Mouse (Mus musculus): ENCODE results near the gene Rdh7.
A peak's percentile ranks its signal among the peaks of the same experiment; 100 is the strongest.
"Not testable (repeated sequence)": the region's sequence is repeated elsewhere in the genome, so short reads cannot be mapped to it uniquely, and the experiment has no call there.

Gene Rdh7

DNA sequence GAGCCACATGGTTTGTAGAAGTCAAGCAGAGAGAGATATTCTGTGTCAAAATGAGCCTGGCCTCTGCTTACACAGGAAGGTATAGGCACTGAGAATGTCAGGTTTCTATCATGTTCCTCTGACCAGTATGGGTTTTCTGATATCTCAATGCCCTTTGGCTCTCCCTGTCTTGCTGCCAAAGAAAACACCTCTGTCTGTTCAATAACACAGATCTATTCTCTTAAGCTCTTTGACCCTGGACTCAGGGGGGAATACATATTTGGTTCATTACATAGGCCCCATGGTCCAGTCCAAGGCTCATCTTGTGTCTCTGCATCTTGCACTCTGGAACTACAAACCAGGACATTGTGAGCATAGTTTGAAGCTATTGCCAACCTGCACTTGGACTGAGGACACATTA, at the start of gene Rdh7:
Gene Rdh7, minus strand, starts transcription at position 213 of the 400 bp plus-strand sequence.
- no peak for DNase-seq (ENCODE audit: low spot score in 2 of 2)

DNA sequence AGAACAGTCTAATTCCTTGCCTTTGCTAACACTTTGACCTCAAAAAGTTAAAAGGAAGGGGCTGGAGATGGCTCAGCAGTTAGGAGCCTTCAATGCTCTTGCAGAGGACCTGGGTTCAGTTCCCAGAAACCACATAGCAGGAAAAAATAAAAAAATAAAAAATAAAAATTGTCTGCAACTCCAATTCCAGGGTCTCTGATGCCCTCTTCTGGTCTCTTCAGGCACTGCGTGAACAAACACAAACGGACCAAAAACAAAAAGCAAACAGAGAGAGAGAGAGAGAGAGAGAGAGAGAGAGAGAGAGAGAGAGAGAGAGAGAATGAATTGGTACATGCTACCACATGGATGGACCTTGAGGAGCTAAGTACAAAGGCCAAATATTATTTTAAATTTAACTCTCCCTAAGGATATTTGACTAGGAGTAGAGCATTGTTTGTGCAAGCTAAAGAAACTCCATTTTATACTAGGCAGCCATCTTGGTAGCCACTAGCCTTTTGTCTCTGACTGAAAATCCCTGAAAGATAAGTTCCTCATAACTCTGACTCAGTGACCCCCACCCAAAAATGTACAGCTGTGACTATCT, 48.9 kb upstream of the Rdh7 start:
- peak; percentile 53 to 60 for DNase-seq (ENCODE audit: low spot score in 2 of 2)

DNA sequence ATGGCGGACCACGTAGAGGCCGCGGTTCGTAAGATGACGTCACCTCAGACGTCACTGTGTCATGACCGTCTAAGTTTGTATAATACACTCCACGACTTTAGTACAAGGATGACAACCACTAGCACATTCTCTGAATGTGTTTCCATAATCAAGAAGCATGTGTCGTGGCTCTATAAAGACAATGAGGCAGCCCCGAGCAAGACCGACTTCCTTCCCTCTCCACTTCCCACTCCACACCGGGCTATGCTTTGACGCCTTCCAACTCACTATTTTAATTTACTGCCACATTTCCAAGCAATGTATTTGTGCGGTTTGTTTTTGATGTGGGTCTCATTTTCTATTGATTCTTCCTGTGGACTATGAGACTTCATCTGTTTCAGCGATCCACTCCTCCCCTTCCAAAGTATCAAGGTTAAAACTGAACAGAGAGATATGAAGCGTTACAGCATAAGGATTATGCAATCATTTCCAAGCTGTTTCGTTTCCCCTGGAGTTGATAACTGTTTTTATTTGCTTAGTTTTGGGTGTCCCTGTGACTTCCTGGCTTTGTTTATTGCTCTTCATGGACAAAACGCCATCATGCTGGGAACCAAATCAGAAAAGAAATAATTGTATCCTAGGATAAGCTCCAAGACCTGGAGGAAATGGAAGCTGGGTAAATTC, 48.3 kb upstream of the Rdh7 start:
- DNase-seq (ENCODE audit: low spot score in 2 of 2) = no peak

DNA sequence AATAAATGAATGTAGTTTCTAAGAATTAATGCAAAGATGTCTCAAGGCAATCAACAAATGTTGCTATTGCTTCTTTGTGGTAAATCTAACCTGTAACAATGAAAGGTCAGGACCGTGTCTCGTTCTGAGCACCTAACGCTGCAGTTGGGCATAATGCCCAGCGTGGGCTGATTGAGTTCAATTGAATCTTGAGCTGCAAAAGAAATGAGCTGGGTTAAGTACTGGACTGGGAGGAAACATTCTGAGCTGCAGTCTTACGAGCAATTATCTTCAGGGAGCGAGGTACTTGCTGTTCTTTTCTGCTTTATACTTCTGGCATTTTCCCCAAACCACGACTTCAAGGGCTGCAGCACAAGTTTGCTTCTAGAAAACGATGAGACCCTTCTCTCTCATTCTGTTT, 47.7 kb upstream of the Rdh7 start:
- DNase-seq (ENCODE audit: low spot score in 2 of 2) = no peak

DNA sequence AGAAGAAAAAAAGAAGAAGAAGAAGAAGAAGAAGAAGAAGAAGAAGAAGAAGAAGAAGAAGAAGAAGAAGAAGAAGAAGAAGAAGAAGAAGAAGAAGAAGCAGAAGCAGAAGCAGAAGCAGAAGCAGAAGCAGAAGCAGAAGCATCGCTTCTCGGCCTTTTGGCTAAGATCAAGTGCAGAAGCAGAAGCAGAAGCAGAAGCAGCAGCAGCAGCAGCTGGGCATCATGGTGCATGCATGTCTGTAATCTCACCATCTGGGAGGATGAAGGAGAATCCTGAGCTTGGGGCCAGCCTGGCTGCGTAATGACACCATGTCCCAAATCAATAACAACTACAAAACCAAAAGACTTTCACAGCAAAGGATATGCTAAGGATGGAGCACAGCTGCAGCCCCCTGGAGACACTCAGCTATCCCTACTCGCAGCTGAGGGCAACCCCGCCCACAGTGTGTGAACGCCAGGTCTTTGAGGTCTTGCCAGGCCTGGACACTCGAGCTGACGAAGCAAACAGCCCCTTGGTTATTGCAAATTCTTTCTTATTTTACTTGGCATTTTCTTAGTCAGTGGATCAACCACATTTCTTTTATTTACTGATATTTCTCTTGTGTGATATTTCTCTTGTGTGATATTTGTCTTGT, 43.8 kb upstream of the Rdh7 start:
- no peak for DNase-seq (ENCODE audit: low spot score in 2 of 2)

DNA sequence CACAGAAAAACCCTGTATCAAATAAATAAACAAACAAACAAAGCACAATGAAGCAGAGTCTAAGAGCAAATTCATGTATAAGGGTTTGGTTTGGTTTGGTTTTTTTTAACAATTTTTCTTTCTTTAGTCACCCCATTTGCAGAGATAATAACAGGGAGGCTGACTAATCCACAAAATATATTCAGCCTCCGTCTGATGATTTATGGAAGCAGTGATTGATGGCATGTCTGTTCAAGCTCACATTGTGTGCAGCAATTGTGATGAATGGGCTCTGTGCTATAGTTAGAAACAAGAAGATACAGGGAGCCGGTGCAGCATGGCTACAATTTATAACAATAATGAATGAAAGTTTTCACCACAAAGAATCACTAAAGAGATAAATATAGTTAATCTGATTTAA, 39.1 kb upstream of the Rdh7 start:
- DNase-seq (ENCODE audit: low spot score in 2 of 2) = no peak

DNA sequence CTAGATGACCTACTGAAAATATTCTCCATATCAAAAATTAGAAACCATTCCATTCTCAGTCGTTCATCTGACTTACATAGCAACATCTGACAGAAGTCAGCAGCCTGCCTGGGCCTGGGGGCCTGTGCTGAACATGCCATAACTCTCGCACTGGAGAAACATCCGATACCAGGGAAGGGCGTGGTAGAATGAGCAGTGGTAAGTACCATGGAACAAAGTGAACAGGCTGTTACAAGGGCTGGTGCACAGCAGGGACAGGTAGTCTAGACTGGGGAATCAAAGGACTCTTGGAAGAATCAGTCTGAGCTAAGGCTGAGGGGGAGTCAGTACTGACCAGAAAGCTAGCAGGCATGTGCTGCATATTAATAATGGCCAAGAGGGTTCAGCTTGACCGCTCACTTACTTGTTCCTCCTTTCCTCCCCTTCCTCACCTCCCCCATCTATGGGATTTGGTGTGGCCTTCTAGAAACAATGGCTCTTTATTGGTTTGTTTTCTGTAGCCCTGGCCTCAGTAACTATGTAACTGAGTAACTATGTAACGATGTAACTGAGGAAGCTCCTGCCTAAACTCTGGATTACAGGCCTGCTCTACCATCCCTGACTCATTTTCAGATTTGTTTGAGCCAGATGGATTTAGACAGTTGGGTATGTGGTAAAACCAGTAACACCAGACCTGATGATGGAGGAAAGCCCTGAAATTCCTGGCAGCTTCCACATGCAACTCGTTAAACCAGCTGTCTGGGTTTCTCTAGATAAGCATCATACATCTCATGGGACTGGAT, 36.2 kb upstream of the Rdh7 start:
- DNase-seq (ENCODE audit: low spot score in 2 of 2) = no peak

DNA sequence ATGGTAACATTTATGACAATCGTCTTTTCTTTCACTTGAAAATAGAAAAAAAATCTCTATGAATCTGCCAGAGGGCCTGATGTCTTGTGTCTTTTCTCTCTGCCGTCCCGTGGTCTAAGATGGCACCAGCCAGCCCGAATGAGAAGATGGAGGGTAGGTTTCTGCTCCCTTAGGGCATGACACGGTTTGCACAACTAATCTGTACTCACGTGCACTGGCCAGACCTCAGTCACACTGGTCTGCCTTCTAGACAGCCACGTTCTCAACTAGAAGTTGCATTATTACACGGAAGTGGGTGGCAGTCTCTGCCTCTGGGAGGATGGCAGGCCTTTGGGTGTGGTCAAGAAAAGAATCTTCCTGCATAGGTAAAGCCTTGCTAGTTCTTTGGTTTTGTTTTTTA, 34.4 kb upstream of the Rdh7 start:
- no peak for DNase-seq (ENCODE audit: low spot score in 2 of 2)

DNA sequence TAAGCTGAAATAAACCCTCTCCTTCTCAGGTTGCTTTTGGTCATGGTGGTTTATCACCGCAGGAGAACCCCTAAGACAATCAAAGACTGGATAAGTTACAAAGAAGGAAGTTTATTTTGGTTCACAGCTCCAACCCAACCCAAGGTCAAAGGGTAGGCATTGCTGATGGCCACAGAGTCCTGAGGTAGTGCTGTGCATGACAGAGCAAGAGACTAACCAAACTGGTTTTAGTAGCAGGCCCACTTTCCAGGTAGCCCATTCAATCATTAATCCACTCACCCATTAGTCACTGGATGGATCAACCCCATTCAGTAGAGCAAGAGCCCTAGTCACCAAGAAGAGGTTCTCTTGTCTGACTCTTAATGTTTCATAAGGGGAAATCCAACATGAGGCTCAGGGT, 33.6 kb upstream of the Rdh7 start:
- no peak for DNase-seq (ENCODE audit: low spot score in 2 of 2)

DNA sequence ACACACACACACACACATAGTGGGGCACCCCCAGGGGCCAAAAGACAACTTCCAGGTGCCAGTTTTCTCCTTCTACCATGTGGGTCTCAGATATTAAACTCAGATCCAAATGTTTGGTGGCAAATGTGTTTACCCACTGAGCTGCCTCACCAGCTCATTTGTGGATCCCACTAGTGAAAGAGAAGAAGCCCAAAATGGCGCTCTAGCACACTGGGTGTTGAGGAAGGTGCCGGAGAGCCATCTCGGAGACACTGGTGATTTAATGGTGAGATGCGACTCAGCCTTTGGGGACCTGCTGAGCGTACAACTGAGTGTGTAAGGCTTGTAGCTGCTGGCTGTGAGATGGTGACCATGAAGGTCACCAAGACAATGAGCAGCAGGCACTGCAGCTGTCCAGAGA, 29.0 kb upstream of the Rdh7 start:
- DNase-seq (ENCODE audit: low spot score in 2 of 2) = no peak

DNA sequence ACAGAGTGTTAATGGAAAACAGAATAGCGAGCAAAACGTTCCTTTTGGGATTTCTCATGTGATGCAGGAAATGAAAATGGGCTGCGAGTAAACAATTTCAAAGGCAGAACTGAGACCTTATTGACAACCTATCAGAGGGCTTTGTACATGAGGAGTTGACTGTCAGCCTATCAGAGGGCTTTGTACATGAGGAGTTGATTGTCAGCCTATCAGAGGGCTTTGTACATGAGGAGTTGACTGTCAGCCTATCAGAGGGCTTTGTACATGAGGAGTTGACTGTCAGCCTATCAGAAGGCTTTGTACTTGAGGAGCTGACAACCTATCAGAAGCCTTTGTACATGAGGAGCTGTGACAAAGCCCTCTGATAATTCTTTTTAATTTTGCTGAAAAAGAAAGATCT, 28.6 kb upstream of the Rdh7 start:
- DNase-seq (ENCODE audit: low spot score in 2 of 2) = not testable (repeated sequence)

DNA sequence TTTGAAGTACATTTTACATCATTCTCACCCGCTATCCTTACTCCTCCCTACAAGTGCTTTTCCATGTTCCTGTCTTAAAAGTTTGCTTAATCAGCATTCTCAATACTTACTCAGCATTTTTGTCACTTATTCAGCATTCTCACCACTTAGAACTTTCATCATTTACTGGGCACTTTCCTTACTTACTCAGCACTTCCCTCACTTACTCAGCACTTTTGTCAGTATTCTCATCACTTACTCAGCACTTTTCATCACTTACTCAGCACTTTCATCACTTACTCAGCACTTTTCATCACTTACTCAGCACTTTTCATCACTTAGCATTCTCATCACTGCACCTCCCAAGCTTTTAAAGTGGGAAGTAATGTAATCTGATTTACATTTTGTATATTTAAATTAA, 27.0 kb upstream of the Rdh7 start:
- DNase-seq (ENCODE audit: low spot score in 2 of 2) = no peak

DNA sequence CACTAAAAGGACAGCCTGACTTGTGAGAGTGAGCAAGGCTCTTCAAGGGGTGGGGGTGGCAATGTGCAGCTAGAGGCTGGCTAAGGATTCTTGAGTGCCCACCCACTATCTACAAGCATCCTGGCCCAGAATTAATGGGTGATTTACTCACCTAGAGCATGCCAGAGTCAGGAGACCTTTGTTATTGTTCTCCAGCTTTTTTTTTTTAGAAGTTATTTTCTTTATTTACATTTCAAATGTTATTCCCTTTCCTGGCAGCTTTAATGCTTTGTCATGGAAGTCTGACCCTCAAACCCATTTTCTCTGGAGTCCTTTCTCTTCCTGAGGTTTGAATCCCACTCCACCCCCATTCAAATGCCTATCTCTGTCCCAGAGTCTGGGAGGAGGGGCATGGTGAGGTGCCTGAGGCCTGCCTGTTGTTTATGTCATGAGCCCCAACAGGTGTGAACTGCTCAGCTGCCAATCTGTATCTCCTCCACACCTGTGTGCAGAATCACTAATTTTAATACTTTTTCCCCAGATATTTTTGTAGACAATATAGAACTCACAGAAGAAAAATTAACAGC, 18.9 kb upstream of the Rdh7 start:
- DNase-seq (ENCODE audit: low spot score in 2 of 2) = no peak

DNA sequence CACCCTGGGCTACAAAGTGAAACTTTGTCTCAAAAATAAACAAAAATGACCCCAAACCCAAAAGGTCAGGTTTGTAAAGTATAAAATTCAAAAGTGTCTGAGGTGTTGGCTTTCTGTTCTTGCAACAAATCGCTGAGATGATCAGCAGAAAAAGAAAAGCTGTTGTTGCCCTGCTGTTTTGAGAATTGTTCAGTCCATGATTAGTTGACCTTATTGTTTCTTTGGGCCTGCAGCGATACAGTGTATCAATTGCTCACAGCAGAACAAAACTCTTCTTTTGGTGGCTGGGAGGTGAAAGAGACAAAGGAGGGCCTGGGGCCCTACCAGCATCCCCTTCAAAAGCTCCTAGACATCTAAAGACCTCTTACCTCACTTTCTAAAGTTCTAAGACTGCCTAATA, 17.5 kb upstream of the Rdh7 start:
- DNase-seq (ENCODE audit: low spot score in 2 of 2) = no peak

DNA sequence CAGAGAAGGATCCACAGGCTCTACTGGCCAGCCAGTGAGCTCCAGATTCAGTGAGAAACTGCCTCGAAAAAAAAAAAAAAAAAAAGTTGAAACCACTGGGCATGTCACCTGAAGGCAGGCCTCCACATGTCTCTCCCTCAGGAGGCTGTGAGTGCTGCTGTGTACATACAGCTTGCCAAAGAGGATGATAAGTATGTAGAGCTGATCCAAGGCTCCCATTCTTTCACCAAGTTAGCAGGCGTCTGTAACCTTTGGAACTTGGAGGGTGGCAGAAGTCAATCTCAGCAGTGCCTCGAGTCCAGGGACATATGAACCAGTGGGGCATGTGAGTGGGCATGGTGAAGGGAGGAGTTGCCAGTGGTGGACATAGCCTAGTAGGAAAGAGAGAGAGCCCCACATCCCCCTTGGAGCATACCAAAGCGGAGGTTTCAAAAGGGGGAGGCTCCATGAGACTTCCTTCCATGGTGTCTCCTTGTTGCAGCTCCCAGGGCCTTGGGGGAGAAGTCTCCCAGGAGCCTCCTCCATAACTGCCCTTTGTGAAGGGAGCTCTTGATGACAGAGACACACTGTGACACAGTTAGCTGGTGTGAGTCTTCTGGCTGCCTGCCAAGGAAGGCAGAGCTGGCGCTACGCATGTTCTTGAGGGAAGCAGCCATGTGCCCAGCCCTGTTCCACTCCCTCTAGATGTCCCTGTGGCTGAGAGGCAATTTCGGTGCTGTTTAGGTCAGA, 16.3 kb upstream of the Rdh7 start:
- DNase-seq (ENCODE audit: low spot score in 2 of 2) = peak; percentile 68 to 73

DNA sequence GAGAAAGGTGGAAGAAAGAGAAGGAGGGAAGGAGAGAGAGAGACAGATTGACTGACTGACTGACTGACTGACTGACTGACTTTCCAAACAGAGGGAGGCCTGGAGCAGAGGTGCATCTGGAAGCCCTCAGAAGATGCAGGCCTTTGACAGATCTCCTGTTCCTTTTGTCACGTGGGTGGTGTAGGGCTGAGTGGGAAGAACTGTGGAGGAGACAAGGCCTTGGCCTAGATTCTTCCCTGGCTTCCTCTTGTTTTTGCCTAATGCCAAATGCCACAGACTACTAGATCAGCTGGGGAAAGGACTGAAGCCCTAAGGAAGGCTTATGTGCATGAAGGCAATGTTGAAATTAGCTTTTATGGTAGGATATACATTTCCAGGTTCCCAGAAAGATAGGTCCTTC, 14.5 kb upstream of the Rdh7 start:
- no peak for DNase-seq (ENCODE audit: low spot score in 2 of 2)

DNA sequence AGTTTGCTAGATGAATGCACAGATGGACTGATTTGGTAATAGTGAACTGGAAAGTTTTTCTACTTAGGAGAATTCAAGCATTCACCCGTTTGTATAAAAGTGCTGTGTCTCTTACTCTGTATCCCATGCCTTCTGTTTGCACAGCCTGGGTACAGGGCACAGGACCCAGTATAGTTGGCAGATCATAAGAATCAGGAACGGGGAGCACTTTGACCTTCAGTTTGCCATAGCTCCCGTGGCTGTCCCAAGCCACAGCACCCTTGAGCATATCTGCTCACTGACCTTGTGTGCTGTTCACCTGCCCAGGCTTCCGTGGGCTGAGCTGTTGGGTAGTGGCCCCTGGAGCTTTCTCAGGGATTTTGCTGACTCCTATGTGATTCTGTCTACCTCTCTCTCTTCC, 13.1 kb upstream of the Rdh7 start:
- no peak for DNase-seq (ENCODE audit: low spot score in 2 of 2)

DNA sequence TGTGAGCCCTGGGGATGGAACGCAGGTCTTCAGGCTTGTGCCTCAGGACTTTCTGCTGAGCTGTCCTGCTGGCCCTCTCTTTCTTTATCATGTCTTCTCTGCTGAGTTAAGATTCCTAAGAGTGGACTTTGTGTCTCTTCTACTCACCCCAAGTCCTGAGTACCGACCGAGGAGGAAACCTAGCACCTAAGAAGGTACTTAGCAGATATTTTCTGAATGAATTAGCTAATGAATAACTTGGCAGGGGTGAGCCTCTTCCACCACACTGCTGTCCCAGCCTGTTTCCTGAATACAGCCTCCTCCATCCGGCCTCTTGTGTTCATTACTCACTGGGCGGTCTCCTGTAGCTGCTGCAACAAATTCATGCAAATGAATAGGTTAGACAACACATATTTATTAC, 11.2 kb upstream of the Rdh7 start:
- no peak for DNase-seq (ENCODE audit: low spot score in 2 of 2)

DNA sequence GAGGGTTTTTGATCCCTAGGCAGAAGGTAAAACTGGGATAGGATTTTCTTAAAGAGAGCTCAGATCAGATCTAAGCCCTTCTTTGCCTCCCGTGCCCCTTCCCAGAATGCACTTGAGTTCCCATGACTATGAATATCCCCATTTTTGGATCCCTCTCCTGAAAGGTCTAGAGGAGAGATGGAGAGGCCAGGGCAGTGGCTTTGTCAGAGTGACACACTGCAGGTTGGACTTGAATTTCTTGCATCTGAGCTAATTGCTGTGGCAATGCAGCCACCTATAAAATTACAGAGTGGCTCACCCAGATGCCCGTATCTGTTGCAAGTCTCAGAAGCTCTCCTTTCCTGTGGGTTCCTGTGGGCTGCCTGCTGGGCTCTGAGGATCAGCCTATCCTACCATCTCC, 9.6 kb upstream of the Rdh7 start, which contains the start of gene Sdr9c7:
Gene Sdr9c7, plus strand, starts transcription at position 301 of the 400 bp plus-strand sequence.
- DNase-seq (ENCODE audit: low spot score in 2 of 2) = no peak

DNA sequence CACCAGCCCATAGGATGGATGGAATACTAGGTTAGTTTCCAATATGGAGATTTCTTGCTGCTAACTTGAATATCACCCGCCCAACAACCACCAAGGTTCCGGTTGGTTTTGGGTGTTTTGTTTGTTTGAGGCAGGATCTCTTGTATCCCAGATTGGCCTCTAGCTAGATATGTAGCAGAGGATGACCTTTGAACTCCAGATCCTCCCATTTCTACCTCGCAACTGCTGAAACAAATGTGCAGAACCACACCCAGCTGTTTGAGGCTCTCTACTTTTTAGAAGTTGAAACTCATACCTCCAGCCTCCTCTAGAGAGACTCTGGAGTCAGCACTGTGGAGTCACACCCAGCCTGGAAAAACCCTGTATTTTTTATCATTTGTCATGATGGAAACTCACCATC, 8.9 kb upstream of the Rdh7 start:
- DNase-seq (ENCODE audit: low spot score in 2 of 2) = no peak

DNA sequence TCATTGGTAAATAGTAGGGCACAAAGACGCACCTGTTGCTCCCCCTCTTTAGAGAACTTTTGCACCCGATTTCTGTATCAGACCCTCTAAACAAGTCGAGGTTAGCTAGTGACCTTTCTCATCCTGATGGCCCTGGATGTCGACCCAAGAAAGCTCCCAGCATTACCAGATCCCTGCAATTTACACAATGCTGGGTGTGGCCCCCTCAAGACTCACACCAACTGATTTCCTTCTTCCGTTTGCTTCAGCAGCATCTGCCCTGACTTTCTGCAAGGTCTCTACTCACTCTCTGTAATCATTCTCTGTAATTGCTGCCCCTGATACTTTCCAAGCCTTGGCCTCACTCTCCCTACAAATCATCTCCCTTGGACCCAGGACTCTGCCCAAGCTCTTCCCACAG, 8.1 kb upstream of the Rdh7 start:
- DNase-seq (ENCODE audit: low spot score in 2 of 2) = no peak
